In the genomic region with DNA sequence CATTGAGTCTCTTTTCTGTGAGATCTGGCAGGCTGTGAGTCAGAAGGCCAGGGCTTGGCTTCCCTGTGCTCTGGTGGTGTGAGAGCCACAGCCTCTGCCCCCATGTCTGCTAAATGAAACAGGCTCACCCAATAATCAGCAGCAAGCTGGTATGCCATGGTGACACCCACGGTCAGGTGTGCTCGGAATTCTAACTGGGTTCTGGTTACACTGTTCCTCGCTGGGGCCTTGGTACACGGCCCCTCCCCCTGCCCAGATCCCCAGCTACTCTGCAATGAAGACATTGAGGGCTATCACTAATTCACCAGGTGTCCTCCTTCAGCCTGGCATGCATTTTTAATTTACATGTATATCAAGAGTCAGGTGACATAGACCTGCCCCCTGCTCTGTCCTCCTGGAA, we compare ENCODE assay signal across 19 mouse cellular contexts.
A peak's percentile ranks its signal among the peaks of the same experiment; 100 is the strongest.
DNase-seq lines count a peak whose midpoint lies in the region; ATAC-seq and TF ChIP-seq lines count a peak whose summit lies in the region.
"Had no signal": no experiment of that assay in that cellular context is flagged by ENCODE, and none has a peak within 500 bp of the region (broad histone marks: within the 10 kb centered on the region; RNA-seq: fewer than 3 reads in every experiment).

No protein-coding gene starts in this region.

- H3K4me2 ChIP-seq in limb, embryonic 14.5 days (replicated peaks; ENCODE audit: low read depth, low read length, severe bottlenecking): no peak overlapping the region
- H3K4me2 ChIP-seq in intestine, embryonic 16.5 days (ENCODE audit: low read depth, low read length): no peak overlapping the region
- no peak overlapping the region for H3K4me2 ChIP-seq in forebrain, embryonic 13.5 days
- H3K4me2 ChIP-seq: heart, embryonic 11.5 days; hindbrain, embryonic 15.5 days; limb, embryonic 15.5 days; liver, embryonic 15.5 days; neural tube, embryonic 12.5 days had no signal

- no peaks in the 10 kb centered on the region for H3K9me3 ChIP-seq in limb, embryonic 14.5 days (ENCODE audit: control insufficient read depth, low read length)
- no peaks in the 10 kb centered on the region for H3K9me3 ChIP-seq in limb, embryonic 10.5 days (replicated peaks)
- H3K9me3 ChIP-seq in intestine, embryonic 16.5 days (ENCODE audit: control insufficient read depth, low read length): no peaks in the 10 kb centered on the region
- H3K9me3 ChIP-seq in forebrain, embryonic 13.5 days (replicated peaks): no peaks in the 10 kb centered on the region
- H3K9me3 ChIP-seq: forebrain, embryonic 10.5 days; hindbrain, embryonic 15.5 days; limb, embryonic 15.5 days; liver, embryonic 15.5 days; neural tube, embryonic 12.5 days had no signal

- H3K4me1 ChIP-seq in limb, embryonic 14.5 days (ENCODE audit: control insufficient read depth, insufficient read depth, low read length): no peaks in the 10 kb centered on the region
- peaks cover 4% of the 10 kb centered on the region; the same call in 1 of the 2 replicates for H3K4me1 ChIP-seq in limb, embryonic 10.5 days
- peaks cover 4% of the 10 kb centered on the region; the same call in 1 of the 2 replicates for H3K4me1 ChIP-seq in intestine, embryonic 16.5 days (ENCODE audit: control insufficient read depth, insufficient read depth, low read length)
- H3K4me1 ChIP-seq in forebrain, embryonic 13.5 days: no peaks in the 10 kb centered on the region
- H3K4me1 ChIP-seq: liver, embryonic 15.5 days had no signal

- no peak for TF ChIP-seq POLR2A in limb, embryonic 14.5 days (IDR thresholded peaks at IDR 0.05; ENCODE audit: borderline replicate concordance, extremely low read depth, insufficient read depth, insufficient read length)

- WGBS in limb, embryonic 14.5 days: 32% methylated on average over 4 of the region's 4 CpGs
- 79% methylated on average over 4 of the region's 4 CpGs for WGBS in limb, embryonic 10.5 days
- 67% methylated on average over 4 of the region's 4 CpGs for WGBS in intestine, embryonic 16.5 days
- WGBS in forebrain, embryonic 13.5 days: 93% methylated on average over 4 of the region's 4 CpGs

- H3K36me3 ChIP-seq in limb, embryonic 14.5 days (ENCODE audit: control insufficient read depth, insufficient read depth, low read length): no peaks in the 10 kb centered on the region
- no peaks in the 10 kb centered on the region for H3K36me3 ChIP-seq in limb, embryonic 10.5 days
- no peaks in the 10 kb centered on the region for H3K36me3 ChIP-seq in intestine, embryonic 16.5 days (ENCODE audit: control insufficient read depth, insufficient read depth, low read length)
- H3K36me3 ChIP-seq in forebrain, embryonic 13.5 days (ENCODE audit: poor library complexity, severe bottlenecking): no peaks in the 10 kb centered on the region
- H3K36me3 ChIP-seq: forebrain, embryonic 10.5 days; hindbrain, embryonic 15.5 days; limb, embryonic 15.5 days; liver, embryonic 15.5 days; neural tube, embryonic 12.5 days had no signal

- H3K9ac ChIP-seq in limb, embryonic 14.5 days (ENCODE audit: low read depth, low read length, severe bottlenecking): no peak overlapping the region
- no peak overlapping the region for H3K9ac ChIP-seq in intestine, embryonic 16.5 days (ENCODE audit: low read depth, low read length)
- H3K9ac ChIP-seq in forebrain, embryonic 13.5 days: no peak overlapping the region
- H3K9ac ChIP-seq: hindbrain, embryonic 15.5 days; limb, embryonic 15.5 days; liver, embryonic 15.5 days; neural tube, embryonic 12.5 days had no signal

- H3K27me3 ChIP-seq in limb, embryonic 14.5 days (ENCODE audit: control insufficient read depth, insufficient read depth, low read length): no peaks in the 10 kb centered on the region
- H3K27me3 ChIP-seq in limb, embryonic 10.5 days (ENCODE audit: low read depth, poor library complexity, severe bottlenecking): no peaks in the 10 kb centered on the region
- no peaks in the 10 kb centered on the region for H3K27me3 ChIP-seq in intestine, embryonic 16.5 days (replicated peaks; ENCODE audit: control insufficient read depth, insufficient read depth, low read length)
- H3K27me3 ChIP-seq in forebrain, embryonic 13.5 days: no peaks in the 10 kb centered on the region
- H3K27me3 ChIP-seq: hindbrain, embryonic 15.5 days; limb, embryonic 15.5 days; liver, embryonic 15.5 days; neural tube, embryonic 12.5 days; Patski had no signal

- H3K4me3 ChIP-seq in limb, embryonic 14.5 days (replicated peaks; ENCODE audit: low read length): no peak overlapping the region
- no peak overlapping the region for H3K4me3 ChIP-seq in limb, embryonic 10.5 days
- no peak overlapping the region for H3K4me3 ChIP-seq in intestine, embryonic 16.5 days (ENCODE audit: low read length)
- no peak overlapping the region for H3K4me3 ChIP-seq in forebrain, embryonic 13.5 days
- H3K4me3 ChIP-seq: forebrain, embryonic 10.5 days; hindbrain, embryonic 15.5 days; limb, embryonic 15.5 days; liver, embryonic 15.5 days; neural tube, embryonic 12.5 days had no signal

- H3K27ac ChIP-seq in limb, embryonic 14.5 days (replicated peaks; ENCODE audit: low read depth, low read length): no peak overlapping the region
- no peak overlapping the region for H3K27ac ChIP-seq in limb, embryonic 10.5 days
- H3K27ac ChIP-seq in intestine, embryonic 16.5 days (ENCODE audit: low read length): no peak overlapping the region
- no peak overlapping the region for H3K27ac ChIP-seq in forebrain, embryonic 13.5 days
- H3K27ac ChIP-seq: hindbrain, embryonic 15.5 days; limb, embryonic 15.5 days; liver, embryonic 15.5 days; neural tube, embryonic 12.5 days had no signal

- peak; percentile 29 for DNase-seq in limb, embryonic 14.5 days (ENCODE audit: low spot score)
- no peak for DNase-seq in limb, embryonic 10.5 days (ENCODE audit: low spot score)
- peak; percentile 20 to 30 for DNase-seq in kidney, adult 8-10 months
- DNase-seq in kidney, postnatal 25 days: peak; percentile 24 to 59
- DNase-seq in layer of hippocampus, adult 9-11 months: no peak
- DNase-seq in gastrocnemius, adult 8-10 months (ENCODE audit: low spot score in 2 of 2): no peak
- DNase-seq: adrenal gland, postnatal 10 days; cerebellum, adult 9-10 months; heart, postnatal 4 days; lung, postnatal 10 days had no signal

- no peak for ATAC-seq in limb, embryonic 14.5 days (ENCODE audit: low FRiP score, low read depth)
- ATAC-seq in intestine, embryonic 16.5 days: 0 out of 2 replicates have a peak, but pooled peaks have one; percentile 22
- ATAC-seq in forebrain, embryonic 13.5 days: no peak
- ATAC-seq: Patski had no signal

Comparison
In these comparisons a context has a peak if more than half of its experiments do, and no peak if none do; other contexts are left out.
1. DNase-seq: peak in limb, embryonic 14.5 days (single experiment), kidney, adult 8-10 months (2 of 2) and kidney, postnatal 25 days (2 of 2); none in limb, embryonic 10.5 days (single experiment), layer of hippocampus, adult 9-11 months (single experiment) and gastrocnemius, adult 8-10 months (0 of 2).